Mouse (Mus musculus) MEL (cell line): ENCODE measurements around the gene Ptprk.

Experiments used
- BHLHE40 ChIP-seq: IDR thresholded peaks from 2 replicates; pipeline ENCODE4 v1.6.1; 2012; ENCODE audit warnings: low read depth, mild to moderate bottlenecking, inconsistent platforms, low read length, improper control_type of control experiment, borderline replicate concordance
- CTCF ChIP-seq, 3 experiments: IDR thresholded peaks in 2 of 3; conservative IDR thresholded peaks in 1 of 3; 2 replicates each; pipeline ENCODE4 v1.5.1; 2011 to 2012; ENCODE audit warnings: low read length in 3 of 3, low read depth in 2 of 3, mild to moderate bottlenecking in 2 of 3, improper control_type of control experiment in 1 of 3, inconsistent platforms in 1 of 3, mixed read lengths in 1 of 3, moderate library complexity in 1 of 3; ENCODE audit not compliant: control insufficient read depth in 1 of 3, insufficient read depth in 1 of 3, poor library complexity in 1 of 3, severe bottlenecking in 1 of 3
- ETS1 ChIP-seq: IDR thresholded peaks from 2 replicates; pipeline ENCODE4 v1.6.1; 2012; ENCODE audit warnings: low read depth, mild to moderate bottlenecking, inconsistent platforms, low read length, improper control_type of control experiment, moderate library complexity
- GATA1 ChIP-seq: IDR thresholded peaks from 2 replicates; pipeline ENCODE4 v1.6.1; 2011; ENCODE audit warnings: low read depth, low read length, improper control_type of control experiment
- HCFC1 ChIP-seq: IDR thresholded peaks from 2 replicates; pipeline ENCODE4 v1.6.1; 2012; ENCODE audit warnings: low read depth, mild to moderate bottlenecking, inconsistent platforms, low read length, improper control_type of control experiment, moderate library complexity
- POLR2A ChIP-seq, 2 experiments: IDR thresholded peaks; 2 replicates each; pipeline ENCODE4 v1.6.1; 2011 to 2012; ENCODE audit warnings: low read length in 2 of 2, mild to moderate bottlenecking in 2 of 2, control low read depth in 1 of 2, improper control_type of control experiment in 1 of 2, low read depth in 1 of 2, moderate library complexity in 1 of 2; ENCODE audit not compliant: control insufficient read depth in 1 of 2, insufficient read depth in 1 of 2, poor library complexity in 1 of 2
- TBP ChIP-seq: IDR thresholded peaks from 2 replicates; pipeline ENCODE4 v1.8.0; 2011; ENCODE audit warnings: low read depth, low read length, improper control_type of control experiment
- USF1 ChIP-seq: IDR thresholded peaks from 2 replicates; pipeline ENCODE4 v1.6.1; 2014; ENCODE audit warnings: low read depth, mild to moderate bottlenecking, inconsistent platforms, low read length, improper control_type of control experiment, moderate library complexity
- USF2 ChIP-seq, 2 experiments: IDR thresholded peaks; 2 replicates each; pipeline ENCODE4 v1.6.1; 2011 to 2012; ENCODE audit warnings: improper control_type of control experiment in 2 of 2, low read length in 2 of 2, borderline replicate concordance in 1 of 2, inconsistent platforms in 1 of 2, low read depth in 1 of 2, mild to moderate bottlenecking in 1 of 2; ENCODE audit not compliant: insufficient read depth in 1 of 2
- ZKSCAN1 ChIP-seq: IDR thresholded peaks from 2 replicates; pipeline ENCODE4 v1.6.1; 2012; ENCODE audit warnings: low read depth, mild to moderate bottlenecking, inconsistent platforms, low read length, improper control_type of control experiment, moderate library complexity
- ZMIZ1 ChIP-seq: IDR thresholded peaks from 2 replicates; pipeline ENCODE4 v1.6.1; 2012; ENCODE audit warnings: low read depth, mild to moderate bottlenecking, inconsistent platforms, low read length, improper control_type of control experiment, moderate library complexity
- ZNF384 ChIP-seq: IDR thresholded peaks from 2 replicates; pipeline ENCODE4 v1.6.1; 2012; ENCODE audit warnings: low read depth, mild to moderate bottlenecking, inconsistent platforms, low read length, improper control_type of control experiment

GRCm38 (mm10) chr10:28074653-28075451 is at the start of gene Ptprk:
- TF ChIP-seq CTCF (IDR thresholded peaks at IDR 0.05 in 2 of 3, conservative IDR thresholded peaks at IDR 0.05 in 1 of 3; ENCODE audit: control insufficient read depth in 1 of 3, insufficient read depth in 1 of 3, low read depth in 2 of 3, low read length in 3 of 3, poor library complexity in 1 of 3, severe bottlenecking in 1 of 3) = no peak
- no peak for TF ChIP-seq ZKSCAN1
- TF ChIP-seq ZNF384 = no peak
- TF ChIP-seq BHLHE40 = no peak
- no peak for TF ChIP-seq USF2 (IDR thresholded peaks at IDR 0.05; ENCODE audit: borderline replicate concordance in 1 of 2, insufficient read depth in 1 of 2, low read depth in 1 of 2, low read length in 2 of 2)
- TF ChIP-seq TBP = no peak
- TF ChIP-seq GATA1 = no peak
- TF ChIP-seq ETS1 = no peak
- no peak for TF ChIP-seq USF1
- TF ChIP-seq POLR2A (IDR thresholded peaks at IDR 0.05; ENCODE audit: control insufficient read depth in 1 of 2, insufficient read depth in 1 of 2, low read depth in 1 of 2, low read length in 2 of 2, poor library complexity in 1 of 2) = no peak
- no peak for TF ChIP-seq ZMIZ1
- no peak for TF ChIP-seq HCFC1
